Mouse (Mus musculus): ENCODE results near the gene Sfrp5.

Gene Sfrp5

DNA sequence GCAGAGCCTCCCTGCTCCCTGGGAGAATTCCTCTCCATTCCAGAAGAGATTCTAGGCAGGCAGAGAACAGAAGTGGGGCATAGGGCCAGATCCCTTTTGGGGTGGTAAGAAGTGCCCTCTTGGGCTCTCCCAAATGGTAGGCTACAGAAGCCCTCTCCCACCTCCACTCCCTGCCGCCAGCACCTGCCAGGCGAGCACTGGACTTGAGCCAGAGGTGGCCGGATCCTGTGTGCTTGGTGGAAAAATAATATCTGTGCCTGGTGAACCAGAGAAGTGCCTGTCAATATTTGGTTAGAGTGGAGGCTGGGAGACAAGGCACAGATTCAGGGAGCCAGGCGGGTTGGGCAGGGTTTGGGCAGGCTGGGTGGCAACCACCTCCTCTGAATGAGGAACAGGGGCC lies 5.7 kb downstream of the Sfrp5 start:
- DNase-seq, result no peak

DNA sequence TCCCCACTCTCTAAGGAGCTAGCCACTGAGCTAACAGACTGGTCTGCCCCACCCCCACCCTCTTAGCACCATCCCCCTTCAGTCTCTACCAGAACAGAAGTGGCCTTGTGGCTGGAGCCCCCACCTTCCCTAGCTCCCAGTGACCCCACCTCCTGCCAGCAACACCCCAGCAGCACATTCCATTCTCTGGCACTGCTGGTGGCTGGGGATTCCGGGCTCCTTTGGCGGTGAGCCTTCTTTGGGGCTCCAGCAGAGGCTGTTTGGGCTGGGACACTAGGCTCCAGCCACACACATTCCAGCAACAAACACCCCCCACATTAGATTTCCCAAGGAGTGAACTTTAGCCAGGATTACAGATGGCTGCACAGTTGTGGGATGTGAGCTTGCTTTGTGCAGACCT lies 8.7 kb downstream of the Sfrp5 start:
- DNase-seq, result no peak

DNA sequence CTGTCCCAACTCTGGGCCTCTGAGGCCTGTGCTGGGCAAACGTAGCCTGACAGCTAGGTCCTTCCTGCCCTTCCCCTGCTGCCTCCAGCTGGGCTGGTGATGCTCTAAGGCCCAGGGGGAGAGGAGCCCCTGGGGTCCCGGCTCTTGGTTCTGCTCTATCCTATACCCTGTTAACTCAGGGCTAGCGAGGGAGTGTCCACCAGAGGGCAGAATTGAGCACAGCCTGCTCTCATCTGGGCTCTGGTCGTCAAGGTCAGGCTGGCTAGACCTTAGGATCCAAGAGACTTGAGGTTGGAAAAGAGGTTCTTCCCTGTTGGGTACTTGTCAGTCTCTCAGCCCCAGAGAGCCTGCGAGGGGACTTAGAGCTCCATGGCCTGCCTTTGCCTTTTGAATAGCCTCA lies 11.6 kb downstream of the Sfrp5 start:
- peak; percentile 61 for DNase-seq

DNA sequence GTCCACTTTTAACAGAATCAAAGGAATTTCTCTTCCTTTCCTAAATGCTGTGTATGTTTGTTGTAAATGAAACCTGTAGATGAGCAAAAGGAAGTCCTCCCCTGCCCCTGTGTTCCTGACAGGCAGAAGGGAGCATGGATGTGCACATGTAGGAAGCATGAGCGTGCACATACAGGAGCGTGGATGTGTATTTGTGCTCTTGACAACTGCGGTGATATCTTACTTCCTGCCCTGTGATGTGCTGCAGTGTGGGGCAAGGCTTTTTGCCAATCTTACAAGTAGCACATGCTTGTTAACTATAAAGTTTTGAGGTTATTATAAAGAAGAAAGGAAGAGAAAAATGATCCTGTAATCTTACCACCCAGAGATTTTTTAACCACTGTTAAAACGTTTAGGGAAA lies 12.3 kb downstream of the Sfrp5 start:
- DNase-seq, result no peak

DNA sequence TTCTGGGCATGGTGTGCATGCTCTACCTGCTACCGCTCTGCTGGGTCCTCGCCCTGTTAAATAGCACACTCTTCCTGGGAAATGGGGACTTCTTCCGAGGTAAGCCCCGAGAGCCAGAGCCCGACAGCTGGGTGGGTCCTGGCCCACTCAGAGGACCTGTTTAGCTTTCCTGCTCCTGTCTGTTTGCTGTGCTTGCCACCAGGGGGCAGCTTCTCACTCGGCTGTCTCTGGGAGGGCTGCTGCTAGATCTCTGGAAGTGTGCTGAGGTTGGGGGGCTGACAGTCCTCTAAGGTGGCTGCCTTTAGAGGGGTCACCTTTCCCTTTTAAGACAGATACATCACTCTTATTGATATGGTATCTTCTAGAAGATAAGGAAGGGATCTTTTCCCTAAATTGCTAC lies 19.4 kb downstream of the Sfrp5 start:
- no peak for DNase-seq

DNA sequence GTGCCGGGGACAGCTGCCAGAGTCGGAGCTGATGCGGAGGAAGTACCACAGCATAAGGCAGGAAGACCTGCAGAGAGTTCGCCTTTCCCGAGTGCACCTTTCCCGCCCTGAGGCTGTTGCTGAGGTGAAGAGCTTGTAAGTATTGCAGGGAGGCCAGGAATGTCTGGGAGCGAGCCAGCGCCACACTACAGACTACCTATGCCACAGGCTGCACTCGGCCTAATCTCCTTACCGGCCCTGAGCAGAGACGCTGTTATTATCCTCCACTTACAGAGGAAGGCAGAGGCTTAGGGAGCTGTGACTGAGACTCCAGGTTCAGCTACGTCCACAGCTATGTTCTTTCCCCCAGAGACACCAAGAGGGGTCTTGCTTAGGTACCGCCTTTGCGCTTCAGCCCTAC lies 22.7 kb downstream of the Sfrp5 start:
- DNase-seq, result no peak

DNA sequence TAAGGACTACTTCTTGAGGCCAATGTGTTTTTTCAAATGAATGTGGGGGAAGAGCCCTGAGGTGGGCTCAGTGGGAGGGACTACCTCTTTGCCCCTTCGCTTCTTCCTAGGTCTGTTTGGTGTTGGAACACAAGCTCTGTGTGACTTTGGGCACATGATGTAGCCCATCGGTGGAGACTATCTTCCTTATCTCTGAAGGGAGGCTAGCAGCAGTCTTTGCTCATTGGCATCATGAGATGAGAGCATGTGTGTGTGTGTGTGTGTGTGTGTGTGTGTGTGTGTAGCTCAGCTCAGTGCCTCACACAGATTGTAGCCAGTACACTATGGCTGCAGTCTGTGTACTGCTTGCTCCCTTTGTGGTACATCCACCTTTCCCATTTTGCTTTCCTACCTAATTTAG lies 24.6 kb downstream of the Sfrp5 start:
- DNase-seq, result no peak

DNA sequence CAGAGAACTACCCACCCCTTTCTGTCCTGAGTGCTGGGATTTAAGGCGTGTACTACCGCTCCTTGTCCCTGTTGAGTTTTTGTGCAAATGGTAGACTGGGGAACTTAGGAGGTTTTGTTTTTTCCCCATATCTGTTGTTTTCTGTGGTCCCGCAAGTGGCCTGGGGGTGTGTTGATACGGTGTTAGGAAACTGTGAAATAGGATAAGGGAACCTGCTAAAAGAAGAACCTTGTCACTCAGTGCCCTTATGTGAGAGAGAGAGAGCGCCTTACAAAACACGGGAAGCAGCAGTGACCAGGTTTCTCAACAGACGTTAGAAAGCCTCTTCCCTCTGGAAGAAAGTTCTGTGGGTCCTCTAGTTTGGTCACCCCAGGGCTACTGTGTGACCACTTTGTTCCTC lies 25.2 kb downstream of the Sfrp5 start:
- DNase-seq, result no peak

DNA sequence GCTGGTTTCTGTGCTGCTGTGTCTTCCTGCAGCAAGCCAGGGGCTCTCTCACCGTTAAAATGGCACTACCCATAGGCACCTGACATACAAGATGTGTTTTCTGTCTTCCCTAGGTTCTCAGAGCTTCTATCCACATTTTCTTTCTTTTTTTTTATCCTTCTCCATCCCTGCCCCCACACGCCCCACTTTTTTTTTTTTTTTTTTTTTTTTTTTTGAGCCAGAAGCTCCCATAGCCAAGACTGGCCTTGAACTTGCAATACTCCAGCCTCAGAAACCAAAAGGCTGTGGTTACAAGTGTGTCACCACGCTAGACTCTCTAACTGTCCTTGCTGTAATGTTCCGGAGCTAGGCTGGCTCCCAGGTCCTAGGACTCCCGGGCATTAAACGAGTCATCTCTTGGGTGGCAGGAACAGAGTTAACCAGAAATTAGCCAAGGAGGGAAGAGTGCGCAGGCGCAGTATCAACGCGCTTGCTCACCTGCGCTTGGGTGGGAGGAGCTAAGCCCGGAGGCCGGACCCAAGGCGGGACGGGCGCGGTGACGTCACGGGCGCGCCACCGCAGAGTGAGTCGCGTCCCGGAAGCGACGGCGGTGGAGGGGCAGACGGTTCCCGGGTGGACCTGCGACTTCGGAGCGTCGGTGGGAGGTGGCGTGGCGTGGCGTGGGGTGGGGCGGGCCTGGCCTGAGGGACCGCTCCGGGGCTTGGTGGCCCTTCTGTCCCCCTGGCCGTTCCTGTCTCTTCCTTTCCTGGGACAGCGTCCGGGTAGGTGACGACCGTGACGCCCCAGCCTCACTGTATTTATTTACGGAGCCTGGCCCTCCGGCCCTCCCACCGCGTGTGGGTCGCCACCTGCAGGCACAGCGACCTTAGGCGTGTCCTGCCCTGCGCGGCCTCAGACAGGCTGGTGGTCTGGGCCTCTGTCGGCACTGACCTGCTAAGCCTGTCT lies 31.8 kb downstream of the Sfrp5 start:
- peak; percentile 96 for DNase-seq

DNA sequence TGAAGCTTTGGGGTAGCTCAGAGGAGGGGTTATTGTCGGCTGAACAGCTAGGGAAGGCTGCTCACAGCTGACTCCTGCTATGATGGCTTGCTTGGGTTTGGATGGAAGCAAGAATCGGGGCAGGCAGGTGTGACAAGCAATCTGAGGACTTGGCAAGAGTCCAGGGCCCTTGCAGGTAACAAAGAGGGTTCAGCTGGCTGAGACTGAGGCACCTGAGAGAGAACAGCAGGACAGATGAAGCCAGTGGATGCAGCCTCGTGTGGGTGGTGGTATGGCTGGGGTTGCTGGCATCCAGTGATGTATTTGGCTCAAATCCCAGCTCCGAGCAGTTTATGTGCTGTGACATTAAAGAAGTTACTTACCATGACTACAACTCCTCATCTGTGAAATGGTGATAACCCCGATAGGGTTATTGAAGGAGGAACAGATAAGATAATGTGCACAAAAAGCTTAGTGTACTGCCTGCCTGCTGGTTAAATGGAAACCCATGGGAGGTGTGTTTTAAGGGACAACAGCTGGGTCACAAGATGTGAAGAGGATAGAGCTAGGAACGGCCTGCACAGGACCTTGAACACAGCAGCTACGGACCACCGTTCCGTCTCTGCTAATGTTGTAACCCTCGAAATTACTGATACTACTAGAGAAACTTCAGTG lies 32.6 kb downstream of the Sfrp5 start:
- peak; percentile 47 for DNase-seq

DNA sequence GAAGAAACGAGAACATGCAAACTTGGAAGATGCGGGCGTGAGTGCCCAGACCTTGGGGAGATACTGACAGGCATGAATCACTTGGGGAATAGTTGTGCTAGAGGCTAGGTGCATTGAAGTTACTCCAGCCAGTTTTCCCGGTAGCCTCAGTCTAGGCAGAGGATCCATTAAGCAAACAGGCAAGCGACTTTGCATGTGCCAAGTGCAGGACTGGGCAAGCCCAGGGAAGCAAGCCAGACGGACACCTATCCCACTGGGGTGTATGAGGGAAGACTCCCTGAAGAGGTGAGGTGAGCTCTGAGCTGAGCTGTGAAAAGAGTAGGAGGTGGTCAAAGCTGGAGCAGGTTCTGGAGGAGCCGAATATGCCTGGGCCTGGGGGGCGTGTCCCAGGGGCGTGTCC lies 34.6 kb downstream of the Sfrp5 start:
- DNase-seq, result no peak

DNA sequence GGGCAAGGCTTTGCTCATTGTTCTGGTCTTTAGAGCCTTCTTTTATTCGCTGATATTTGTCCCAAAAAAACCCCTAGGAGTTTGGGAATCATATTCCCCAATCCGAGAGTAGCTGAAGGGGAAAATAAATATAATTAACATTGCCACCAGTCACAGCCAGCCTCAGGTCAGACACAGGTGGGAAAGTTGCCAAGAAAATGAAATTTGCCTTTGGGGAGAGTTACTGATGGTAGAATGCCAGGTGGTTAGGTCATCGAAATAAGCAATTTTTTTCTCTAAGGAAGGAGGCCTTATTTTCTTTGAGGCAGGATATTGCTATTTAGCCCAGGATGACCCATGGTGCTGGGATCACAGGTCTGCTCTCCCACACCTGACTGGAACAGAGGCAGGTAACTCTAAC lies 35.3 kb downstream of the Sfrp5 start:
- no peak for DNase-seq

DNA sequence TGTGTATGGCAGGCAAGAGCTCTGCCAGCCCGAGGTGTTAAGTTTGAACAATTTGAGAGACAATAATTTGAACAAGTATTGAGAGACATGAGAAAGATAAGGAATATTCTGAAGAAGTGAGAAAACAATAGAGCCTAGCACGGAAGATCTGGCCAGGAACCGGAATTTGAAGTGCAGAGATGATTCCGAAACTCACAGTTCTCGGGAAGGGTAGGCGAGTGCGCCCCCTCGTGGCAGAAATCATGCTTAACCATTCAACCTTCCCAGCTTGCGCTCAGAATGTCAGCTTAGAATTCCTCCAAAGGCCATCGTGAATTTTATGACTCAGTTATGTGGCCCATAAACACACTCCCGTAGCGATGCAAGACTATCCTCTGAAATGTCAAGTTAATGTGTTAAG lies 35.9 kb downstream of the Sfrp5 start:
- peak; percentile 82 for DNase-seq

DNA sequence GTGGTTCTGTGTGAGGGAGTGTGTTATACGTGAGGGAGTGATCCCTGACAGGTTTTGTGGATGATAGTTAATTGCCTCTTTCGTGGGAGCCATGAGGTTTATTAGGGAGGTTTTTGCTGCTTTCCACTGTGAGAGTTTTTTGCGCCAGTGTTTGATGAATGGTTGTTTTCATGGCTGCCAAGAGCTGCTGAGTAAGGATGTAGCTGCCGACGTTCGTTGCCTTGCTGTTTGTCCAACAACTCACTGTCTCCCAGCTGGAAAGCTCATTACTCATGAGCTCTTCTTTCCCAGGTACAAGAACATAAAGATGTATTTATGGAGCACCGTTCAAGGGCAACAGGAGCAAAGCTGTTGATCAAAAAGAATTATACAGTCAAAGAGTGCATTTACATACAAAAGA lies 37.9 kb downstream of the Sfrp5 start:
- no peak for DNase-seq

DNA sequence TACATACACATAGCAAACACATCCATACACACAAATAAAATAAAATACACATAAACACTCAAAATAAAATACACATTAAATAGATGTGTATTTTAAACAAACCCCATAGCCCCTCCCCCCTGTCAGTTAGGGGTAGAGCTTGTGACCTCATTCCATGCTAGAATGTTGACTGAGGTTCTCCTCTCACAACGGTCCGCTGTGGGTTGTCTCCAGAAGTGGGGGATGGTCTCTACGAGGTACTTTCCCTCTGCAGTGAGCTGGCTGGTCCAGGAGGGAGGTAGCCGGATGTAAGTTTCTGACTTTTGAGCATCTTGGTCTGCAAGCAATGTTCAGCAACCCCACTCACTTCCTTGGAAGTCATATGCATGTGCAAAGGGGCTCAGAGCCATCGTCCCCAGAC lies 38.3 kb downstream of the Sfrp5 start, which contains the start of gene Zfyve27:
TSS of gene Zfyve27 (plus strand) at position 188 of the 400 bp plus-strand sequence.
- DNase-seq, result no peak

DNA sequence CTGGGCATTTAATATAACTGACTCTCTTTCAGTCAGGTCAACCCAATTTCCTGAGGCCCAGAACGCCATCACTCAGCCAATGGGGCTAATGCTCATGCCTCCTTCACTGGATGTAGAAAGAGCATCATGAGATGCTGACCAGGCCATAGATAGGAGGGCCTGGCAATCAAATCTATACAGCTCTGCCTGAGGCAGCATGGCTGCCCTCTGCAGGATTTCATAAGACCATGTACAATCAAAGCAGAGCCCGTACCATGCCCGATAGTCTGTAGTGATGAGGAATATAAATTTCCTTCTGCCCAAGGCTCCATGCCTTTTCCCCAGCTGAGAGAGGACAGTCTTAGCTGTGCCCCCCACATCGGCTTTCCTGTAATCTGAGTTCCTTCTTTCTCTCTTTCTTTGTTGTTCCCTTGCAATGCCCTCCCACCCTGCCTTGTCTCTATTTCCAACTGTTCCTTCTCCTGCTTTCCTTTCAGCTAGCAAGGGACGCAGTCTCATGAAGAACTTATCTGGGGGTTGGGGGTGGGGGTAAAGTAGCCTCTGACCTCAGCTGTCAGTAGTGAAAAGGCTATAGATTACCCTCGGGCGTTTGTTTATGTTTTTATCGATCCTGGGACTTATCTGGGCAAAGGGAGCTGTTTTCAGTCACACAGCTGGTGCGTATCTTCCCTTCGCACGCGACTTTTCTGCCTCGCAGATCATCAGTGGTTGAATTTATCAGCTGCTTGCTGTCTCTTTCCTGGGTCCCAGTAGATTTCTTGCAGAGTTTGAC lies 43.6 kb downstream of the Sfrp5 start:
- DNase-seq, result no peak

DNA sequence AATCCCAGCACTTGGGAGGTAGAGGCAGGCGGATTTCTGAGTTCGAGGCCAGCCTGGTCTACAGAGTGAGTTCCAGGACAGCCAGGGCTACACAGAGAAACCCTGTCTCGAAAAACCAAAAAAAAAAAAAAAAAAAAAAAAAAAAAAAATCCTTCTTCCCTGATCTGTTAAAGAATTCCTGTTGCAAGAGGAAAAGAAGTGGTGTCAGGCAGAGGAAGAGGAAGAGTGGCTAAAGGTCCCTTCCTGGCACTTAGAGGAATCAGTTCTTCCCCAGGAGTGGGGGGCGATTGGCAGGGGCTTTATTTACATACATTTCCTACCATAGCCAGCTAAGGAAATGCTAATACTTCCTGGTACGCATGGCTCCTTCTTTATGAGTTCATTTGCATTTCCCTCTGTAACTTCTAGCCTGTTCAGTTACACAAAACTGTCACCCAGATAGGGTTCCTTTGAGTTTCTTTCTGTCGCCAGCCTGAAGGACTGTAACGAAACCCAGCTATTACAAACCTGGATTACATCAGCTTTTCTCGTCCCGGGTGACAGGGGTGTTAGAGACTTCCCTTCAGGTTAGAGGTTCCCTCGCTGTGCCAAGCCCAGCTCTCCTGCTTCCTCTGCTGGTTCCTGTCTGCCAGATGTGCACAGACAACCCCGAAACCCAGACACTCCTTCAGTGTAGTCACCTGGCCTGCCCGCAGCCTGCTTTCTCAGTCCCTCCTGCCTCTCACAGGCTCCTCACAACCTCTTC lies 44.4 kb downstream of the Sfrp5 start:
- DNase-seq, result no peak

DNA sequence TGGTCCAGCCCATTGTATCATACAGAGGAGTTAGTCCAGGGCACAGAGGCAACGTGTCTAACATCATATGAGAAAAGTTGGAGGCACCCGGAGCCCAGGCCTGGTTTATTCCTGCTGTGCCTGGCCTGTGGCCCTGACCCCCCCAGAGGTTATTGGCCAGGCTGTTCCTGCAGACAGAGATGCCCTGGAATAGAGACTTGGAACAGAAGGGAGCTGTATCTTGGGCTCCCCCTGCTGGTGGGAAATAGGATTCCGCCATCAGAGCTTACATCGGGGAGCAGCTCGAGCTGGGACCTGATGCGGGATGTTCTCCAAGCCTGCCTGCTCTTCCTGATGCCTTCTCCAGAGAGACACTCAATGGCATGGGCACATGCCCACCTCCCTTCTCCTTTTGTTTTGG lies 50.1 kb downstream of the Sfrp5 start:
- DNase-seq, result peak; percentile 89

DNA sequence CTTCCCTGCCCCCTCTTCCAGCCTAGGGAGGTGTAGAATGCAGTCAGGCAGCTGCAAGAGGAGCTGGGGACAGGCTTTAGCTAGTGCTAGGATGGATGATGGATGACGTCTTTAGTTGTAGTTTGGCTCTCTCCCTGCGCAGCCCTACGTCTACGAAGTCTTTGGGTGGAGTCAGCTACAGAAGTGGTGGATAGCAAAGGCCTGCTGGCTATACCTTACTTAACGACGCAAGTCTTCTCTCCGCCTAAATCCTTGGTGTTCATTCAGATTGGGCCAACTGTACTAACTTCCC lies 53.5 kb downstream of the Sfrp5 start:
- no peak for DNase-seq
